Mouse (Mus musculus) heart, embryonic 11.5 days (tissue): ENCODE data around the gene Nmrk2. TPM values are rescaled to one million over a fixed set of nuclear protein-coding genes. Genes with fewer than 3 reads are reported as not detected.
"Not testable (repeated sequence)": the region's sequence is repeated elsewhere in the genome, so short reads cannot be mapped to it uniquely, and the experiment has no call there.

ENCODE experiments used
- ATAC-seq: fragments of 200-750 bp; cut with Nextera tagmentation; replicated peaks from 2 replicates; pipeline ENCODE4 v1.8.0; 2017; ENCODE audit warnings: moderate library complexity; ENCODE audit not compliant: insufficient number of reproducible peaks, low FRiP score, low TSS enrichment
- H3K27ac ChIP-seq: fragments of 300-500 bp; sonication (generic); 2 replicates; pipeline ENCODE4 v1.5.1; 2014; ENCODE audit warnings: mild to moderate bottlenecking, low read depth, low read length
- H3K27me3 ChIP-seq: fragments of 300-500 bp; sonication (generic); 2 replicates; pipeline ENCODE4 v1.6.1; 2014; ENCODE audit warnings: mild to moderate bottlenecking, low read length, mixed read lengths; ENCODE audit not compliant: control insufficient read depth, insufficient read depth
- H3K36me3 ChIP-seq: fragments of 300-500 bp; sonication (generic); 2 replicates; pipeline ENCODE4 v1.6.1; 2014; ENCODE audit warnings: mild to moderate bottlenecking, low read length, moderate library complexity, mixed read lengths; ENCODE audit not compliant: control insufficient read depth, insufficient read depth
- H3K4me1 ChIP-seq: fragments of 300-500 bp; sonication (generic); 2 replicates; pipeline ENCODE4 v1.6.1; 2014; ENCODE audit warnings: low read length; ENCODE audit not compliant: control insufficient read depth, insufficient read depth
- H3K4me2 ChIP-seq: fragments of 300-500 bp; sonication (generic); 2 replicates; pipeline ENCODE4 v1.6.1; 2014; ENCODE audit warnings: mild to moderate bottlenecking, moderate library complexity
- H3K4me3 ChIP-seq: fragments of 300-500 bp; sonication (generic); 2 replicates; pipeline ENCODE4 v1.5.1; 2014; ENCODE audit warnings: low read depth, low read length
- H3K9ac ChIP-seq: fragments of 300-500 bp; sonication (generic); 2 replicates; pipeline ENCODE4 v1.6.1; 2014; ENCODE audit warnings: mild to moderate bottlenecking, low read depth, low read length, moderate library complexity
- H3K9me3 ChIP-seq: fragments of 300-500 bp; sonication (generic); replicated peaks from 2 replicates; pipeline ENCODE4 v1.6.1; 2016; ENCODE audit warnings: low read length; ENCODE audit not compliant: control insufficient read depth
- WGBS: fragments of 180-500 bp; shearing (Covaris S2); extraction: QIAGEN DNeasy Blood & Tissue Kit; methylation state at CpG from one replicate; pipeline ENCODE4 v1.1.7; 2014; ENCODE audit not compliant: insufficient replicate concordance; 5-methylcytosine and 5-hydroxymethylcytosine counted together
- polyA plus RNA-seq: library from polyadenylated mRNA; unstranded; fragments of >200 nt; fragmentation: Nextera tagmentation; extraction: Ambion mirVana; gene quantifications from 2 replicates; pipeline ENCODE4 v1.2.1, GENCODE M21; 2014

Gene Nmrk2
- polyA plus RNA-seq, 1 experiment from 2014 or later: 3.6 TPM

GRCm38 (mm10) chr10:81189821-81190220, 12.0 kb downstream of the Nmrk2 start:
- no peak overlapping the region for H3K4me3 ChIP-seq
- no peak overlapping the region for H3K27ac ChIP-seq
- H3K9me3 ChIP-seq: no peaks in the 10 kb centered on the region
- H3K4me2 ChIP-seq: no peak overlapping the region
- H3K27me3 ChIP-seq: no peaks in the 10 kb centered on the region
- peaks cover 20% of the 10 kb centered on the region for H3K36me3 ChIP-seq
- no peak for ATAC-seq
- 75% methylated on average over 26 of the region's 26 CpGs for WGBS
- H3K9ac ChIP-seq: no peak overlapping the region
- peaks cover 30% of the 10 kb centered on the region for H3K4me1 ChIP-seq

- H3K4me3 ChIP-seq: no peak overlapping the region
- H3K4me2 ChIP-seq: no peak overlapping the region
- no peaks in the 10 kb centered on the region for H3K9me3 ChIP-seq
- no peaks in the 10 kb centered on the region for H3K27me3 ChIP-seq
- no peak overlapping the region for H3K27ac ChIP-seq
- H3K4me1 ChIP-seq: peaks cover 32% of the 10 kb centered on the region
- H3K9ac ChIP-seq: no peak overlapping the region
- 93% methylated on average over 9 of the region's 9 CpGs for WGBS
- ATAC-seq: no peak
- H3K36me3 ChIP-seq: peaks cover 20% of the 10 kb centered on the region
Observed at GRCm38 (mm10) chr10:81187161-81187560, 14.7 kb downstream of the Nmrk2 start.

- peaks cover 24% of the 10 kb centered on the region for H3K4me1 ChIP-seq
- 18% methylated on average over 4 of the region's 4 CpGs for WGBS
- peak overlapping the region; percentile 68 for H3K4me2 ChIP-seq
- H3K27ac ChIP-seq: peak overlapping the region; percentile 91
- H3K9me3 ChIP-seq: no peaks in the 10 kb centered on the region
- H3K4me3 ChIP-seq: no peak overlapping the region
- peaks cover 37% of the 10 kb centered on the region for H3K36me3 ChIP-seq
- no peaks in the 10 kb centered on the region for H3K27me3 ChIP-seq
- peak overlapping the region; percentile 52 for H3K9ac ChIP-seq
- ATAC-seq: 0 out of 2 replicates have a peak, but pooled peaks have one; percentile 15
Observed at GRCm38 (mm10) chr10:81184765-81185164, 17.1 kb downstream of the Nmrk2 start.

GRCm38 (mm10) chr10:81183805-81184204, 18.0 kb downstream of the Nmrk2 start, which contains the start of gene 4930442H23Rik:
Gene 4930442H23Rik, minus strand, starts transcription at chr10:81183849.
- no peaks in the 10 kb centered on the region for H3K27me3 ChIP-seq
- H3K4me2 ChIP-seq: peak within 1 kb of the TSS; percentile 68
- peak within 1 kb of the TSS; percentile 62 for H3K4me3 ChIP-seq
- H3K9me3 ChIP-seq: no peaks in the 10 kb centered on the region
- 79% methylated on average over 5 of the region's 5 CpGs for WGBS
- H3K36me3 ChIP-seq: peaks cover 45% of the 10 kb centered on the region
- ATAC-seq: no peak
- peak within 1 kb of the TSS; percentile 79 for H3K9ac ChIP-seq
- peaks cover 24% of the 10 kb centered on the region for H3K4me1 ChIP-seq
- H3K27ac ChIP-seq: peak within 1 kb of the TSS; percentile 91

GRCm38 (mm10) chr10:81182336-81183333, 19.2 kb downstream of the Nmrk2 start, which contains the start of gene Dapk3:
Gene Dapk3, plus strand, starts transcription at chr10:81183005.
- Histone ChIP-seq H3K36me3 (peaks cover 52% of the 10 kb centered on the region), H3K27ac (peak within 1 kb of the TSS; percentile 91), H3K27me3 (no peaks in the 10 kb centered on the region), H3K4me1 (peaks cover 30% of the 10 kb centered on the region), H3K9ac (peak within 1 kb of the TSS; percentile 79), H3K4me3 (peak within 1 kb of the TSS; percentile 62), H3K9me3 (no peaks in the 10 kb centered on the region), H3K4me2 (peak within 1 kb of the TSS; percentile 68)
- WGBS: 5% methylated on average over 53 of the region's 53 CpGs
- peak; percentile 85 for ATAC-seq

- H3K4me3 ChIP-seq, H3K9me3 ChIP-seq, H3K27me3 ChIP-seq, H3K9ac ChIP-seq, H3K4me2 ChIP-seq, ATAC-seq: not testable (repeated sequence)
- H3K36me3 ChIP-seq: peaks cover 50% of the 10 kb centered on the region
- H3K27ac ChIP-seq: peak overlapping the region; percentile 62
- peaks cover 33% of the 10 kb centered on the region for H3K4me1 ChIP-seq
- WGBS: 75% methylated on average over 12 of the region's 12 CpGs
Observed at GRCm38 (mm10) chr10:81181860-81182259, 20.0 kb downstream of the Nmrk2 start.

- no peaks in the 10 kb centered on the region for H3K9me3 ChIP-seq
- peaks cover 33% of the 10 kb centered on the region for H3K4me1 ChIP-seq
- H3K9ac ChIP-seq: no peak overlapping the region
- no peak overlapping the region for H3K4me3 ChIP-seq
- no peak for ATAC-seq
- peaks cover 47% of the 10 kb centered on the region for H3K36me3 ChIP-seq
- H3K27ac ChIP-seq: no peak overlapping the region
- no peak overlapping the region for H3K4me2 ChIP-seq
- 94% methylated on average over 13 of the region's 13 CpGs for WGBS
- H3K27me3 ChIP-seq: no peaks in the 10 kb centered on the region
Observed at GRCm38 (mm10) chr10:81180946-81181345, 20.9 kb downstream of the Nmrk2 start.

GRCm38 (mm10) chr10:81179451-81180342, 22.2 kb downstream of the Nmrk2 start:
- peaks cover 31% of the 10 kb centered on the region for H3K4me1 ChIP-seq
- no peak for ATAC-seq
- H3K27ac ChIP-seq: peak overlapping the region; percentile 7; the same call in 1 of the 2 replicates
- H3K27me3 ChIP-seq: no peaks in the 10 kb centered on the region
- H3K4me2 ChIP-seq: no peak overlapping the region
- H3K9ac ChIP-seq: 0 out of 2 replicates have a peak overlapping the region, but pooled peaks have one; percentile 5
- WGBS: 91% methylated on average over 32 of the region's 32 CpGs
- H3K4me3 ChIP-seq: no peak overlapping the region
- H3K36me3 ChIP-seq: peaks cover 47% of the 10 kb centered on the region
- no peaks in the 10 kb centered on the region for H3K9me3 ChIP-seq
